22 mouse cellular contexts compared by ENCODE assay signal in the genomic region with DNA sequence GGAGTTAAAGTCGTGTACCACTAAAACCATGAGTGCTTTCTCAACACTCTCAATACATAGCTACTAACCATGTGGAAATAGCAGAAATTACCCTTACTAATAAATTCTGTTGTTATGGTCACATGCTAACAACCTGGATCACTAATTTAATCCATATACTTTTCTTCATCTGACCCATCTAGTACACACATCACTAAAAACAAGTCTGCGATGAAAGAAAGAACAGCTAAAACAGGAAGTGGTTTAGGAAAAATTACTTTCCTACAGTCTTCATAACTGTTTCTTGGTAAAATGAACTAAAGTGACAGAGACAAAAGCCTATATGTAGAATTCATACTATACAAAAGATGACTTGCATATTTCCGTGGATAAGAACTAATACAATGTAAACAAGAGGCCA. TPM values are rescaled to one million over a fixed set of nuclear protein-coding genes. Genes with fewer than 3 reads are reported as not detected.
A peak's percentile ranks its signal among the peaks of the same experiment; 100 is the strongest.
DNase-seq lines count a peak whose midpoint lies in the region; ATAC-seq lines count a peak whose summit lies in the region.
"Had no signal": no experiment of that assay in that cellular context is flagged by ENCODE, and none has a peak within 500 bp of the region (broad histone marks: within the 10 kb centered on the region; RNA-seq: fewer than 3 reads in every experiment).

No protein-coding gene starts in this region.

- H3K9me3 ChIP-seq in forebrain, embryonic 12.5 days: no peaks in the 10 kb centered on the region
- no peaks in the 10 kb centered on the region for H3K9me3 ChIP-seq in heart, embryonic 11.5 days (replicated peaks; ENCODE audit: control insufficient read depth, low read length)
- H3K9me3 ChIP-seq: embryonic facial prominence, embryonic 10.5 days; heart, embryonic 10.5 days; heart, embryonic 15.5 days; hindbrain, embryonic 13.5 days had no signal

- whole genome bisulfite sequencing in forebrain, embryonic 12.5 days: 91% methylated on average over 3 of the region's 3 CpGs
- 87% methylated on average over 3 of the region's 3 CpGs for WGBS in heart, embryonic 11.5 days (ENCODE audit: insufficient replicate concordance)

- no peak overlapping the region for H3K27ac ChIP-seq in forebrain, embryonic 12.5 days
- no peak overlapping the region for H3K27ac ChIP-seq in heart, embryonic 11.5 days (ENCODE audit: low read depth, low read length)
- H3K27ac ChIP-seq: embryonic facial prominence, embryonic 10.5 days; heart, embryonic 10.5 days; heart, embryonic 15.5 days; hindbrain, embryonic 13.5 days; hindbrain, postnatal 0 days had no signal

- peak; percentile 17 for DNase-seq in thymus, postnatal 0 days (ENCODE audit: low spot score)
- no peak for DNase-seq in thymus, postnatal 10 days (ENCODE audit: low spot score in 2 of 2)
- DNase-seq in layer of hippocampus, adult 9-11 months: no peak
- DNase-seq: adrenal gland, postnatal 10 days; cerebellum, adult 18-20 months; cerebellum, adult 9-11 months; cerebellum, postnatal 36 days; gastrocnemius, postnatal 36 days; heart, adult 18-20 months; heart, postnatal 14 days had no signal

- ATAC-seq in activated CD4-positive, CD25-positive, alpha-beta regulatory T cell, adult 4 months: peak; percentile 59
- ATAC-seq in inflammation-experienced regulatory T-cells, adult 6 months: peak; percentile 80
- no peak for ATAC-seq in forebrain, embryonic 12.5 days (ENCODE audit: low FRiP score)
- no peak for ATAC-seq in heart, embryonic 11.5 days (replicated peaks; ENCODE audit: insufficient number of reproducible peaks, low FRiP score, low TSS enrichment)
- ATAC-seq: forebrain, embryonic 14.5 days; hindbrain, postnatal 0 days; intestine, embryonic 16.5 days; Patski had no signal

- H3K9ac ChIP-seq in forebrain, embryonic 12.5 days: no peak overlapping the region
- H3K9ac ChIP-seq in heart, embryonic 11.5 days (ENCODE audit: low read depth, low read length): no peak overlapping the region
- H3K9ac ChIP-seq: heart, embryonic 15.5 days; hindbrain, embryonic 13.5 days had no signal

- peaks cover 9% of the 10 kb centered on the region for H3K36me3 ChIP-seq in forebrain, embryonic 12.5 days (replicated peaks)
- no peaks in the 10 kb centered on the region for H3K36me3 ChIP-seq in heart, embryonic 11.5 days (ENCODE audit: control insufficient read depth, insufficient read depth, low read length)

- H3K4me2 ChIP-seq in forebrain, embryonic 12.5 days: no peak overlapping the region
- no peak overlapping the region for H3K4me2 ChIP-seq in heart, embryonic 11.5 days
- H3K4me2 ChIP-seq: heart, embryonic 15.5 days; hindbrain, embryonic 13.5 days had no signal

- H3K4me3 ChIP-seq in forebrain, embryonic 12.5 days (replicated peaks): no peak overlapping the region
- no peak overlapping the region for H3K4me3 ChIP-seq in heart, embryonic 11.5 days (ENCODE audit: low read depth, low read length)
- H3K4me3 ChIP-seq: embryonic facial prominence, embryonic 10.5 days; heart, embryonic 10.5 days; heart, embryonic 15.5 days; hindbrain, embryonic 13.5 days had no signal

- no peaks in the 10 kb centered on the region for H3K4me1 ChIP-seq in forebrain, embryonic 12.5 days
- H3K4me1 ChIP-seq in heart, embryonic 11.5 days (ENCODE audit: control insufficient read depth, insufficient read depth, low read length): no peaks in the 10 kb centered on the region
- H3K4me1 ChIP-seq: embryonic facial prominence, embryonic 10.5 days; heart, embryonic 10.5 days; heart, embryonic 15.5 days; hindbrain, embryonic 13.5 days had no signal

- H3K27me3 ChIP-seq in forebrain, embryonic 12.5 days: no peaks in the 10 kb centered on the region
- H3K27me3 ChIP-seq in heart, embryonic 11.5 days (ENCODE audit: control insufficient read depth, insufficient read depth, low read length): no peaks in the 10 kb centered on the region
- H3K27me3 ChIP-seq: heart, embryonic 15.5 days; hindbrain, embryonic 13.5 days; Patski had no signal

RNA-seq across cellular contexts. Expression of gene B3galt2, which starts 13.2 kb away (rescaled TPM):
- 0.15 and 0.31 TPM in 2 replicates for polyA plus RNA-seq in thymus, postnatal 0 days (2015; fragmentation: Nextera tagmentation; extraction: Ambion mirVana)
- under 1 TPM; 0.50 to 0.54 TPM for polyA plus RNA-seq in activated CD4-positive, CD25-positive, alpha-beta regulatory T cell, adult 4 months (2017; shearing (Covaris generic))
- under 1 TPM; 0.44 to 0.86 (median 0.61) TPM for polyA plus RNA-seq in inflammation-experienced regulatory T-cells, adult 6 months (2017; shearing (Covaris generic))
- 2.1 and 2.6 TPM in 2 replicates for polyA plus RNA-seq in forebrain, embryonic 12.5 days (2016; fragmentation: Nextera tagmentation; extraction: Ambion mirVana)
- 0.21 and 0.27 TPM in 2 replicates for polyA plus RNA-seq in heart, embryonic 11.5 days (2014; fragmentation: Nextera tagmentation; extraction: Ambion mirVana)
- polyA plus RNA-seq: Patski had no signal

RNA-seq across cellular contexts. Expression of gene Cdc73, which starts 49.0 kb away (rescaled TPM):
- 23.3 and 26.6 TPM in 2 replicates for polyA plus RNA-seq in thymus, postnatal 0 days (2015; fragmentation: Nextera tagmentation; extraction: Ambion mirVana)
- 10 to 100 TPM; 15.3 to 19.9 TPM for polyA plus RNA-seq in activated CD4-positive, CD25-positive, alpha-beta regulatory T cell, adult 4 months (2017; shearing (Covaris generic))
- polyA plus RNA-seq in inflammation-experienced regulatory T-cells, adult 6 months (2017; shearing (Covaris generic)): 10 to 100 TPM; 17.7 to 21.5 (median 17.9) TPM
- 46.3 and 48.8 TPM in 2 replicates for polyA plus RNA-seq in forebrain, embryonic 12.5 days (2016; fragmentation: Nextera tagmentation; extraction: Ambion mirVana)
- 17.8 and 19.4 TPM in 2 replicates for polyA plus RNA-seq in heart, embryonic 11.5 days (2014; fragmentation: Nextera tagmentation; extraction: Ambion mirVana)

Comparison
In these comparisons a context has a peak if more than half of its experiments do, and no peak if none do; other contexts are left out.
1. ATAC-seq: peak in activated CD4-positive, CD25-positive, alpha-beta regulatory T cell, adult 4 months (single experiment) and inflammation-experienced regulatory T-cells, adult 6 months (single experiment); none in forebrain, embryonic 12.5 days (single experiment) and heart, embryonic 11.5 days (single experiment).